Mouse (Mus musculus) olfactory bulb, adult 2 months (tissue): ENCODE data around the gene Setd5.

Experiments
- CTCF ChIP-seq: fragments of 200-500 bp; IDR thresholded peaks from 2 replicates; pipeline ENCODE4 v1.5.1; 2012; ENCODE audit warnings: low read depth, mild to moderate bottlenecking, low read length, moderate library complexity; ENCODE audit not compliant: insufficient read depth
- POLR2A ChIP-seq: fragments of 200-500 bp; IDR thresholded peaks from 2 replicates; pipeline ENCODE4 v1.6.1; 2012; ENCODE audit warnings: mild to moderate bottlenecking, low read depth, low read length, moderate library complexity; ENCODE audit not compliant: insufficient read depth

DNA sequence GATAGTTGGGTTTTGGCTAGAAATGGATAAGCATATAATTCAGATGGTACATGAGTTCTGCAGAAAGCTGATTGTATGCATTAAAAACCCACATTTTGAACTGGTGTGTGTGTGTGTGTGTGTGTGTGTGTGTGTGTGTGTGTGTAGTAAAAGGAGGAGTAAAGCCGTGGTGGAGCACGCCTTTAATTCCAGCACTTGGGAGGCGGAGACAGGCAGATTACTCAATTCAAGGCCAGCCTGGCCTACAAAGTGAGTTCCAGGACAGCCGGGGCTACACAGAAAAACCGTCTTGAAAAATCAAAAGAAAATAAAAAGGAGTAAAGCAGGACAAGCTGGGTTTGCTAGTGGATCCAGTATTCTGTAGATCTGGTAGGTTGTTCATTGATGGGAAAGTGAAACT, 20.5 kb downstream of the Setd5 start:
- TF ChIP-seq CTCF = no peak
- no peak for TF ChIP-seq POLR2A
